Mouse (Mus musculus) brain, embryonic 14.5 days (tissue): ENCODE measurements around the gene Dynlrb1.

Experiments used
- CTCF ChIP-seq: fragments of 200-500 bp; IDR thresholded peaks from 2 replicates; pipeline ENCODE4 v1.5.1; 2012; ENCODE audit warnings: inconsistent platforms, mild to moderate bottlenecking, moderate library complexity, borderline replicate concordance; ENCODE audit not compliant: insufficient read depth, insufficient read length; ENCODE audit errors: extremely low read depth
- POLR2A ChIP-seq: fragments of 200-500 bp; IDR thresholded peaks from 2 replicates; pipeline ENCODE4 v1.6.1; 2012; ENCODE audit warnings: mild to moderate bottlenecking, inconsistent platforms, borderline replicate concordance; ENCODE audit not compliant: poor library complexity, insufficient read depth, insufficient read length, severe bottlenecking; ENCODE audit errors: extremely low read depth

- TF ChIP-seq CTCF (no peak), POLR2A (no peak)
These were observed 48.3 kb downstream of the Dynlrb1 start for GRCm38 (mm10) chr2:155284647-155285046.
